Mouse (Mus musculus) myocyte (in vitro differentiated cells): Measurements from ENCODE around the gene Tph1. TPM values are rescaled to one million over a fixed set of nuclear protein-coding genes. Genes with fewer than 3 reads are reported as not detected.

ENCODE experiments used
- H3K27me3 ChIP-seq: one replicate; pipeline ENCODE4 v1.6.1; 2011; ENCODE audit not compliant: control insufficient read depth, insufficient read depth, insufficient read length
- H3K36me3 ChIP-seq: one replicate; pipeline ENCODE4 v1.6.1; 2011; ENCODE audit not compliant: control insufficient read depth, insufficient read depth
- H3K4me2 ChIP-seq: one replicate; pipeline ENCODE4 v1.6.1; 2011; ENCODE audit warnings: low read depth, control low read depth
- H3K4me3 ChIP-seq: one replicate; pipeline ENCODE4 v1.5.1; 2011; ENCODE audit warnings: mild to moderate bottlenecking, control low read depth, moderate library complexity
- H3K79me2 ChIP-seq: one replicate; pipeline ENCODE4 v1.6.1; 2011; ENCODE audit not compliant: control insufficient read depth, insufficient read depth
- H3ac ChIP-seq: one replicate; pipeline ENCODE4 v1.6.1; 2011; ENCODE audit not compliant: control insufficient read depth, insufficient read length
- CEBPB ChIP-seq: IDR thresholded peaks from 2 replicates; pipeline ENCODE4 v1.6.1; 2011; ENCODE audit warnings: mild to moderate bottlenecking, moderate library complexity; ENCODE audit not compliant: poor library complexity, insufficient read depth, severe bottlenecking
- E2F4 ChIP-seq: IDR thresholded peaks from one replicate; pipeline ENCODE4 v1.6.1; 2011; ENCODE audit warnings: mild to moderate bottlenecking, control low read depth, moderate library complexity; ENCODE audit not compliant: insufficient read depth
- MAX ChIP-seq: IDR thresholded peaks from one replicate; pipeline ENCODE4 v1.6.1; 2011; ENCODE audit warnings: low read depth, mild to moderate bottlenecking, control low read depth
- MYOD1 ChIP-seq, 3 experiments: IDR thresholded peaks; one replicate each; pipeline ENCODE4 v1.6.1; 2011; ENCODE audit warnings: control low read depth in 2 of 3, low read depth in 2 of 3, mild to moderate bottlenecking in 2 of 3, moderate library complexity in 1 of 3; ENCODE audit not compliant: insufficient read length in 2 of 3, control insufficient read depth in 1 of 3
- MYOG ChIP-seq, 3 experiments: IDR thresholded peaks; one replicate each; pipeline ENCODE4 v1.6.1; 2011; ENCODE audit warnings: control low read depth in 2 of 3, low read depth in 2 of 3, mild to moderate bottlenecking in 2 of 3; ENCODE audit not compliant: insufficient read length in 2 of 3, control insufficient read depth in 1 of 3, insufficient read depth in 1 of 3
- POLR2A ChIP-seq: IDR thresholded peaks from one replicate; pipeline ENCODE4 v1.6.1; 2011; ENCODE audit warnings: low read depth, mild to moderate bottlenecking, control low read depth, moderate library complexity; ENCODE audit not compliant: insufficient read length
- POLR2AphosphoS2 ChIP-seq: IDR thresholded peaks from one replicate; pipeline ENCODE4 v1.6.1; 2011; ENCODE audit warnings: low read depth, control low read depth; ENCODE audit not compliant: insufficient read length
- REST ChIP-seq: IDR thresholded peaks from one replicate; pipeline ENCODE4 v1.6.1; 2011; ENCODE audit warnings: mild to moderate bottlenecking, control low read depth, moderate library complexity; ENCODE audit not compliant: insufficient read depth, insufficient read length
- SRF ChIP-seq: IDR thresholded peaks from one replicate; pipeline ENCODE4 v1.6.1; 2011; ENCODE audit warnings: low read depth; ENCODE audit not compliant: control insufficient read depth, insufficient read length
- TCF12 ChIP-seq: IDR thresholded peaks from one replicate; pipeline ENCODE4 v1.6.1; 2011; ENCODE audit warnings: mild to moderate bottlenecking, control low read depth; ENCODE audit not compliant: poor library complexity, insufficient read depth, severe bottlenecking
- TCF3 ChIP-seq: IDR thresholded peaks from one replicate; pipeline ENCODE4 v1.6.1; 2011; ENCODE audit warnings: low read depth, control low read depth; ENCODE audit not compliant: insufficient read length
- USF1 ChIP-seq: IDR thresholded peaks from one replicate; pipeline ENCODE4 v1.6.1; 2011; ENCODE audit warnings: low read depth, mild to moderate bottlenecking, control low read depth, moderate library complexity
- polyA plus RNA-seq: library from polyadenylated mRNA; unstranded; fragments of >200 nt; fragmentation: generic; extraction: Trizol; gene quantifications from one replicate; pipeline ENCODE4 v1.2.1, GENCODE M21; 2012; ENCODE audit warnings: missing spikeins

Gene Tph1
- polyA plus RNA-seq, 1 experiment = 0.17 TPM

DNA sequence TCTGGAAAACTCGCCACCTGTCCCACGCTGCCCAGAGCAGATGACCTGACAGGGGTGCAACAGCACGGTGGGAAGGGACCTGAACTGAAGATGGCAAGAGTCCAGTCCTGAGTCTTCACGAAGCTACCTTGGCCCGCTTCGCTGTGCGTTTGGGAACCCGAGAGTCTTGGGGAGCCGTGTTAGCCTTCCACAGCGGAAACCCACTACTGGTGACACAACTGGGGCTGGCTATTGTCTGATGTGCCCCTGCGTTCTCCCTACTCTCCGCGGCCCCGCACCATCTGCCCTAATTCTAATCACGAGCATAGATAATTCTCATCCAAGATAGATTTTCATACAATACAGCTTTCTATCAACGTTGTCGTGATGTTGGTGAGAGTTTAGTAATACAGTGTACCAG, 32.3 kb downstream of the Tph1 start:
- H3K27me3 ChIP-seq = peaks cover 5% of the 10 kb centered on the region
- H3K4me2 ChIP-seq = peak overlapping the region; percentile 90
- peak overlapping the region; percentile 22 for H3ac ChIP-seq
- H3K36me3 ChIP-seq = no peaks in the 10 kb centered on the region
- H3K4me3 ChIP-seq = peak overlapping the region; percentile 41
- TF ChIP-seq CEBPB = no peak
- TF ChIP-seq TCF3 = no peak
- no peak for TF ChIP-seq REST
- TF ChIP-seq SRF = no peak
- no peaks in the 10 kb centered on the region for H3K79me2 ChIP-seq

- no peaks in the 10 kb centered on the region for H3K79me2 ChIP-seq
- H3ac ChIP-seq = peak within 1 kb of the TSS; percentile 22
- H3K36me3 ChIP-seq = no peaks in the 10 kb centered on the region
- H3K4me2 ChIP-seq = peak within 1 kb of the TSS; percentile 90
- peak; percentile 89 for TF ChIP-seq POLR2A
- no peak for TF ChIP-seq TCF3
- TF ChIP-seq MYOG (IDR thresholded peaks at IDR 0.05; ENCODE audit: control insufficient read depth in 1 of 3, insufficient read depth in 1 of 3, insufficient read length in 2 of 3, low read depth in 2 of 3) = peak in 1 of 3 experiments; percentile 8
- TF ChIP-seq POLR2AphosphoS2 = peak; percentile 66
- TF ChIP-seq MYOD1 (IDR thresholded peaks at IDR 0.05; ENCODE audit: control insufficient read depth in 1 of 3, insufficient read length in 2 of 3, low read depth in 2 of 3) = peak in 1 of 3 experiments; percentile 46
- no peak for TF ChIP-seq SRF
- H3K27me3 ChIP-seq = peaks cover 5% of the 10 kb centered on the region
- H3K4me3 ChIP-seq = peak within 1 kb of the TSS; percentile 41
Measured at GRCm38 (mm10) chr7:46639692-46640031, 32.7 kb downstream of the Tph1 start, which contains the start of gene Sergef. Sergef (minus strand) TSS chr7:46639807.

GRCm38 (mm10) chr7:46638889-46639691, 33.2 kb downstream of the Tph1 start:
- Histone ChIP-seq H3K4me2 (peak overlapping the region; percentile 72), H3ac (peak overlapping the region; percentile 22), H3K4me3 (peak overlapping the region; percentile 41), H3K79me2 (no peaks in the 10 kb centered on the region), H3K27me3 (peaks cover 5% of the 10 kb centered on the region), H3K36me3 (no peaks in the 10 kb centered on the region)
- TF ChIP-seq TCF12 = no peak
- TF ChIP-seq MAX = no peak
- TF ChIP-seq TCF3 = no peak
- no peak for TF ChIP-seq CEBPB
- no peak for TF ChIP-seq MYOD1 (IDR thresholded peaks at IDR 0.05; ENCODE audit: control insufficient read depth in 1 of 3, insufficient read length in 2 of 3, low read depth in 2 of 3)
- no peak for TF ChIP-seq USF1
- TF ChIP-seq E2F4 = no peak
- TF ChIP-seq REST = no peak

- no peaks in the 10 kb centered on the region for H3K36me3 ChIP-seq
- no peaks in the 10 kb centered on the region for H3K27me3 ChIP-seq
- no peak overlapping the region for H3K4me3 ChIP-seq
- no peaks in the 10 kb centered on the region for H3K79me2 ChIP-seq
- H3ac ChIP-seq = no peak overlapping the region
- TF ChIP-seq MYOD1 (IDR thresholded peaks at IDR 0.05; ENCODE audit: control insufficient read depth in 1 of 3, insufficient read length in 2 of 3, low read depth in 2 of 3) = no peak
- no peak for TF ChIP-seq TCF12
- no peak for TF ChIP-seq E2F4
- TF ChIP-seq MYOG (IDR thresholded peaks at IDR 0.05; ENCODE audit: control insufficient read depth in 1 of 3, insufficient read depth in 1 of 3, insufficient read length in 2 of 3, low read depth in 2 of 3) = no peak
- TF ChIP-seq TCF3 = no peak
- TF ChIP-seq SRF = no peak
- no peak for TF ChIP-seq POLR2A
- TF ChIP-seq USF1 = no peak
- no peak for TF ChIP-seq CEBPB
- H3K4me2 ChIP-seq = peak overlapping the region; percentile 33
Measured at GRCm38 (mm10) chr7:46628375-46628975, 43.9 kb downstream of the Tph1 start.

- H3ac ChIP-seq = no peak overlapping the region
- no peaks in the 10 kb centered on the region for H3K27me3 ChIP-seq
- H3K4me3 ChIP-seq = no peak overlapping the region
- H3K79me2 ChIP-seq = no peaks in the 10 kb centered on the region
- no peaks in the 10 kb centered on the region for H3K36me3 ChIP-seq
- no peak for TF ChIP-seq MYOG (IDR thresholded peaks at IDR 0.05; ENCODE audit: control insufficient read depth in 1 of 3, insufficient read depth in 1 of 3, insufficient read length in 2 of 3, low read depth in 2 of 3)
- no peak for TF ChIP-seq MYOD1 (IDR thresholded peaks at IDR 0.05; ENCODE audit: control insufficient read depth in 1 of 3, insufficient read length in 2 of 3, low read depth in 2 of 3)
- no peak for TF ChIP-seq MAX
- no peak for TF ChIP-seq USF1
- TF ChIP-seq POLR2A = no peak
- no peak for TF ChIP-seq E2F4
- no peak for TF ChIP-seq TCF3
- TF ChIP-seq TCF12 = no peak
- no peak for TF ChIP-seq CEBPB
- TF ChIP-seq POLR2AphosphoS2 = no peak
- no peak for TF ChIP-seq REST
- TF ChIP-seq SRF = no peak
- no peak overlapping the region for H3K4me2 ChIP-seq
Measured at GRCm38 (mm10) chr7:46623979-46624378, 48.4 kb downstream of the Tph1 start.
